Mouse (Mus musculus) inflammation-experienced regulatory T-cells, adult 6 months (primary cell): ENCODE results near the gene 2510002D24Rik. TPM values are rescaled to one million over a fixed set of nuclear protein-coding genes. Genes with fewer than 3 reads are reported as not detected.

Source experiments
- ATAC-seq: one replicate; pipeline ENCODE4 v1.8.0; 2017
- polyA plus RNA-seq, 3 experiments: library from polyadenylated mRNA; unstranded; fragments of 100-300 nt; shearing (Covaris generic); gene quantifications; one replicate each; pipeline ENCODE4 v1.2.1; 2017

The 2510002D24Rik gene
- polyA plus RNA-seq, result 100 to 1,000 TPM in 1 of 3 experiments, 10 to 100 TPM in 2; 69.8 to 105 (median 79.3) TPM

- peak; percentile 98 for ATAC-seq
Measured at GRCm38 (mm10) chr16:18836468-18837208, at the start of gene 2510002D24Rik, which contains the start of gene Gm28539. Gene 2510002D24Rik (plus strand): TSS chr16:18836578. Gene Gm28539 (plus strand): TSS chr16:18836584.

- ATAC-seq, result no peak
Measured at GRCm38 (mm10) chr16:18786652-18787051, 49.7 kb upstream of the 2510002D24Rik start.

- ATAC-seq, result no peak
Measured at GRCm38 (mm10) chr16:18788627-18789406, 47.6 kb upstream of the 2510002D24Rik start.

- no peak for ATAC-seq
Measured at GRCm38 (mm10) chr16:18795223-18795899, 41.0 kb upstream of the 2510002D24Rik start.

- ATAC-seq, result no peak
Measured at GRCm38 (mm10) chr16:18796645-18797044, 39.7 kb upstream of the 2510002D24Rik start.

GRCm38 (mm10) chr16:18798151-18798550 is 38.2 kb upstream of the 2510002D24Rik start:
- no peak for ATAC-seq

- no peak for ATAC-seq
Measured at GRCm38 (mm10) chr16:18798841-18799240, 37.5 kb upstream of the 2510002D24Rik start.

- no peak for ATAC-seq
Measured at GRCm38 (mm10) chr16:18805746-18806145, 30.6 kb upstream of the 2510002D24Rik start.

- no peak for ATAC-seq
Measured at GRCm38 (mm10) chr16:18809001-18809400, 27.4 kb upstream of the 2510002D24Rik start.

- ATAC-seq, result no peak
Measured at GRCm38 (mm10) chr16:18811032-18811431, 25.3 kb upstream of the 2510002D24Rik start.

GRCm38 (mm10) chr16:18811468-18812384 is 24.7 kb upstream of the 2510002D24Rik start, which contains the start of the genes Ufd1 and Cdc45:
Gene Ufd1 (plus strand): TSS chr16:18811779.
Gene Cdc45 (minus strand): TSS chr16:18811987.
- ATAC-seq, result peak; percentile 91

GRCm38 (mm10) chr16:18812385-18812910 is 23.9 kb upstream of the 2510002D24Rik start:
- ATAC-seq, result no peak

GRCm38 (mm10) chr16:18822356-18822755 is 14.0 kb upstream of the 2510002D24Rik start:
- ATAC-seq, result no peak

GRCm38 (mm10) chr16:18822925-18823324 is 13.5 kb upstream of the 2510002D24Rik start:
- no peak for ATAC-seq

- no peak for ATAC-seq
Measured at GRCm38 (mm10) chr16:18828630-18829029, 7.7 kb upstream of the 2510002D24Rik start.

- ATAC-seq, result no peak
Measured at GRCm38 (mm10) chr16:18829102-18829501, 7.3 kb upstream of the 2510002D24Rik start.

GRCm38 (mm10) chr16:18833486-18833885 is 2.9 kb upstream of the 2510002D24Rik start:
- ATAC-seq, result no peak

- peak; percentile 23 for ATAC-seq
Measured at GRCm38 (mm10) chr16:18836073-18836467, 308 bp upstream of the 2510002D24Rik start.

- no peak for ATAC-seq
Measured at GRCm38 (mm10) chr16:18838346-18838745, 2.0 kb downstream of the 2510002D24Rik start.

GRCm38 (mm10) chr16:18846301-18846820 is 10.0 kb downstream of the 2510002D24Rik start:
- no peak for ATAC-seq
